Mouse (Mus musculus) neural tube, embryonic 15.5 days (tissue): Measurements from ENCODE around the gene Olfr90. TPM values are rescaled to one million over a fixed set of nuclear protein-coding genes. Genes with fewer than 3 reads are reported as not detected.
A peak's percentile ranks its signal among the peaks of the same experiment; 100 is the strongest.

Experiments used
- ATAC-seq: fragments of 200-750 bp; cut with Nextera tagmentation; 2 replicates; pipeline ENCODE4 v1.8.0; 2017; ENCODE audit warnings: mild to moderate bottlenecking, moderate TSS enrichment, moderate library complexity; ENCODE audit not compliant: low FRiP score
- H3K27ac ChIP-seq: fragments of 300-500 bp; sonication (generic); replicated peaks from 2 replicates; pipeline ENCODE4 v1.5.1; 2015; ENCODE audit warnings: mild to moderate bottlenecking, inconsistent platforms
- H3K27me3 ChIP-seq: fragments of 300-500 bp; sonication (generic); replicated peaks from 2 replicates; pipeline ENCODE4 v1.6.1; 2015; ENCODE audit warnings: inconsistent platforms
- H3K36me3 ChIP-seq: fragments of 300-500 bp; sonication (generic); 2 replicates; pipeline ENCODE4 v1.6.1; 2015; ENCODE audit warnings: inconsistent platforms
- H3K4me1 ChIP-seq: fragments of 300-500 bp; sonication (generic); 2 replicates; pipeline ENCODE4 v1.6.1; 2015; ENCODE audit warnings: inconsistent platforms
- H3K4me2 ChIP-seq: fragments of 300-500 bp; sonication (generic); 2 replicates; pipeline ENCODE4 v1.6.1; 2015; ENCODE audit warnings: inconsistent platforms, mild to moderate bottlenecking, moderate library complexity
- H3K4me3 ChIP-seq: fragments of 300-500 bp; sonication (generic); replicated peaks from 2 replicates; pipeline ENCODE4 v1.5.1; 2015; ENCODE audit warnings: mild to moderate bottlenecking, inconsistent platforms
- H3K9ac ChIP-seq: fragments of 300-500 bp; sonication (generic); replicated peaks from 2 replicates; pipeline ENCODE4 v1.6.1; 2015; ENCODE audit warnings: mild to moderate bottlenecking, inconsistent platforms
- H3K9me3 ChIP-seq: fragments of 300-500 bp; sonication (generic); replicated peaks from 2 replicates; pipeline ENCODE4 v1.6.1; 2016; ENCODE audit warnings: inconsistent platforms
- WGBS: fragments of 180-500 bp; shearing (Covaris S2); methylation state at CpG from one replicate; pipeline ENCODE4 v1.1.7; 2015; ENCODE audit warnings: mixed read lengths; 5-methylcytosine and 5-hydroxymethylcytosine counted together
- polyA plus RNA-seq: library from polyadenylated mRNA; unstranded; fragments of >200 nt; fragmentation: Nextera tagmentation; extraction: Ambion mirVana; gene quantifications from 2 replicates; pipeline ENCODE4 v1.2.1, GENCODE M21; 2015

Olfr90 gene
- polyA plus RNA-seq, 1 experiment from 2014 or later = not detected

DNA sequence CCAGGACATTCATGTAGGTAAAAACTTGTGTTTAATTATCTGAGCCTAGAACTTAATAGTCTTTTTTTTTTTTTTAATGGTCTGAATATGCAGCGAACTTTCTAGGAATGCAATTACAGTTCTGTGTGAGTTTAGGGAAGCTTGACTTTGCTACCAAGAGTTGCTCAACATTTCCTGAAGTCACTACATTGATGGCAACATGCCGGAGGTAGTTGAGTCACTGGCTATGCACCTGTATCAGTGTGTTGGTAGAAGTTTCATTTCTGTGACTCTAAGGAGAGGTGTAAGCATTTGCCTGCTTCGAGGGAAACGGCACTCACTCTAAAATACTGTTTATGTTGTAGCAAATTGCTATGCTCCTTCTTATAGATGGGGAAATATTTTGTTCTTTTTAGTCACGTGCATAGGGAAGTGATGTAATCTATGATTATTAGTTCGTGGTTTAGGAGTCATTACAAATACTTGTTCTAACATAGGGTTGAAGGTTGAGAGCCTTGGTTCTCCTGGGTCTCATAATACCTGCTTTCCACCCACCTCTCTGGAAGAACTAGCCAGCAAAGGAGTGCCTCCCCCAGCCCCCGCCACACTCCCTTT, 43.6 kb downstream of the Olfr90 start:
- no peaks in the 10 kb centered on the region for H3K9me3 ChIP-seq

DNA sequence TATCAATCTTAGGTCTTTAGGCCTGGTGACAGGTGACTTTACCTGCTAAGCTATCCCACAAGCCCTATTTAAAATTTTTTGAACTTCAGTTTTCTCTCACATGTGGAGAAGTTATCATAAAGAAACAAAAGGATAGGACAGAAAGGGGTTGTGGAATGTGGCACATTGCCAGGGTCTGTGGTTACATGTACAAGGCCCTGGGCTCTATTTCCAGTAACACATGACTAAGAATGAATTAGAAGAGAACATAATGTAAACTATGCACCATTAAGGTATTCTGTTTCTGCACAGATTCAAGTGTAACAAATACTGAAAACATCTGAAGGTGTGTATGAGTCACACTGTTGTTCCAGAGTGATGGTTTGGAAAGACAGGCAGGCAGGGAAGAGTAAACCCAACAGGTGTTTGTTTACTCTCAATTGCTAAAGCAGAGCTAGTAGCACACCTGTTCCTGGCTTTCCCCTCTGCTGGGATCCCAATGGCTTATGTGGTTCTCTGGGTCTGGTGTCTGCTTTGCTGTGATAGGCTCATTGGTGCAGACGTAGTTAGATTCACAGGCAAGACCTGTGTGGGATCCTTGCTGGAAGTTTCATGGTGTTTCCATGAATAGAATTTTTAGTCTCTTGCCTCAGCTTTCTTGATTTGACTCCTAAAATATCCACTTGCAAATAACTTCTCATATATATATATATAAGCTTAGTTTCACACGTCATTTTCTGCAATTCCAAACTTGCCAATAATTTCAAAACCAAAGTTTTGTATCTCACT, 49.0 kb downstream of the Olfr90 start:
- Histone ChIP-seq H3K27me3 (no peaks in the 10 kb centered on the region), H3K9me3 (no peaks in the 10 kb centered on the region), H3K4me2 (no peak overlapping the region), H3K4me3 (no peak overlapping the region), H3K4me1 (no peaks in the 10 kb centered on the region), H3K36me3 (no peaks in the 10 kb centered on the region), H3K27ac (no peak overlapping the region), H3K9ac (no peak overlapping the region)
- ATAC-seq = no peak
- 80% methylated on average over 2 of the region's 2 CpGs for WGBS

More for the DNA sequence above, 43.6 kb downstream of the Olfr90 start:
- Histone ChIP-seq H3K4me3 (peak overlapping the region; percentile 90), H3K27me3 (no peaks in the 10 kb centered on the region), H3K9ac (peak overlapping the region; percentile 98), H3K4me2 (peak overlapping the region; percentile 84), H3K36me3 (no peaks in the 10 kb centered on the region), H3K27ac (peak overlapping the region; percentile 97), H3K4me1 (peaks cover 33% of the 10 kb centered on the region)
- WGBS = 73% methylated on average over 7 of the region's 7 CpGs
- ATAC-seq = no peak

Other genes starting within 250 kb of the Olfr90 start
- gene Trim15, start 221.3 kb downstream of the Olfr90 start, polyA plus RNA-seq = 0.73 and 0.82 TPM in 2 replicates
- gene Trim10, start 218.9 kb downstream of the Olfr90 start, polyA plus RNA-seq = 1.4 and 1.9 TPM in 2 replicates
- gene Trim40, start 198.4 kb downstream of the Olfr90 start, polyA plus RNA-seq = not detected in 2 replicates
- gene Trim31, start 190.4 kb downstream of the Olfr90 start, polyA plus RNA-seq = 2.2 TPM in 1 of 2 replicates, not detected in the other
- gene Rnf39, start 145.6 kb downstream of the Olfr90 start, polyA plus RNA-seq = 1.9 and 2.0 TPM in 2 replicates
- gene Ppp1r11, start 136.8 kb downstream of the Olfr90 start, polyA plus RNA-seq = 155 and 168 TPM in 2 replicates
- gene Znrd1, start 129.9 kb downstream of the Olfr90 start, polyA plus RNA-seq = 59.2 and 62.9 TPM in 2 replicates
- 5.5 and 5.8 TPM in 2 replicates for gene Znrd1as, start 129.9 kb downstream of the Olfr90 start, polyA plus RNA-seq
- 0.27 TPM in 1 of 2 replicates, not detected in the other for gene 2410137M14Rik, start 107.3 kb downstream of the Olfr90 start, polyA plus RNA-seq
- gene H2-M5, start 99.0 kb downstream of the Olfr90 start, polyA plus RNA-seq = 2.5 and 2.7 TPM in 2 replicates
- 200 and 252 TPM in 2 replicates for gene Zfp57, start 87.3 kb downstream of the Olfr90 start, polyA plus RNA-seq
- 1.5 and 2.0 TPM in 2 replicates for gene Mog, start 65.1 kb downstream of the Olfr90 start, polyA plus RNA-seq
- 77.9 and 90.1 TPM in 2 replicates for gene Gabbr1, start 42.5 kb downstream of the Olfr90 start, polyA plus RNA-seq
- gene Olfr91, start 9.8 kb upstream of the Olfr90 start, polyA plus RNA-seq = not detected in 2 replicates
- gene Olfr92, start 31.6 kb upstream of the Olfr90 start, polyA plus RNA-seq = not detected in 2 replicates
- not detected in 2 replicates for gene Olfr93, start 73.0 kb upstream of the Olfr90 start, polyA plus RNA-seq
- gene Ubd, start 105.4 kb upstream of the Olfr90 start, polyA plus RNA-seq = 3.8 TPM in 1 of 2 replicates, not detected in the other
- 0.14 and 0.19 TPM in 2 replicates for gene Olfr94, start 112.5 kb upstream of the Olfr90 start, polyA plus RNA-seq
- gene Olfr95, start 124.6 kb upstream of the Olfr90 start, polyA plus RNA-seq = 0.04 TPM in 1 of 2 replicates, not detected in the other
- not detected in 2 replicates for gene Olfr96, start 131.6 kb upstream of the Olfr90 start, polyA plus RNA-seq
- gene Olfr97, start 148.8 kb upstream of the Olfr90 start, polyA plus RNA-seq = not detected in 2 replicates
- not detected in 2 replicates for gene Olfr98, start 175.2 kb upstream of the Olfr90 start, polyA plus RNA-seq
- 1.7 and 3.2 TPM in 2 replicates for gene H2-M3, start 181.7 kb upstream of the Olfr90 start, polyA plus RNA-seq
- gene Olfr99, start 195.0 kb upstream of the Olfr90 start, polyA plus RNA-seq = not detected in 2 replicates
- gene Olfr101, start 215.8 kb upstream of the Olfr90 start, polyA plus RNA-seq = not detected in 2 replicates
- not detected in 2 replicates for gene Olfr102, start 228.6 kb upstream of the Olfr90 start, polyA plus RNA-seq